Mouse (Mus musculus) MEL (cell line): ENCODE data around the gene Lime1. TPM values are rescaled to one million over a fixed set of nuclear protein-coding genes. Genes with fewer than 3 reads are reported as not detected.

Source experiments
- DNase-seq: peaks from one replicate; pipeline ENCODE4 v3.0.0; 2011; ENCODE audit warnings: low read depth, low spot score
- H3K27ac ChIP-seq: 2 replicates; pipeline ENCODE4 v1.5.1; 2012; ENCODE audit warnings: low read depth, mild to moderate bottlenecking, control low read depth, low read length, moderate library complexity; ENCODE audit not compliant: control insufficient read depth
- H3K27me3 ChIP-seq, 2 experiments: fragments of 150-350 bp in 1 of 2; sonication (generic) in 1 of 2; 2 replicates each; pipeline ENCODE4 v1.6.1; 2012; ENCODE audit warnings: low read length in 2 of 2, mild to moderate bottlenecking in 2 of 2, improper control_type of control experiment in 1 of 2, moderate library complexity in 1 of 2; ENCODE audit not compliant: insufficient read depth in 2 of 2, control insufficient read depth in 1 of 2
- H3K36me3 ChIP-seq, 2 experiments: 2 replicates each; pipeline ENCODE4 v1.6.1; 2012 to 2014; ENCODE audit warnings: low read length in 2 of 2, improper control_type of control experiment in 1 of 2, inconsistent platforms in 1 of 2, mild to moderate bottlenecking in 1 of 2; ENCODE audit not compliant: insufficient read depth in 2 of 2, control insufficient read depth in 1 of 2
- H3K4me1 ChIP-seq, 2 experiments: fragments of 150-350 bp in 1 of 2; sonication (generic) in 1 of 2; 2 replicates each; pipeline ENCODE4 v1.6.1; 2012; ENCODE audit warnings: low read length in 2 of 2, improper control_type of control experiment in 1 of 2, mild to moderate bottlenecking in 1 of 2; ENCODE audit not compliant: insufficient read depth in 2 of 2, control insufficient read depth in 1 of 2
- H3K4me3 ChIP-seq, 2 experiments: fragments of 150-350 bp in 1 of 2; sonication (generic) in 1 of 2; 2 replicates each; pipeline ENCODE4 v1.5.1; 2012; ENCODE audit warnings: low read depth in 2 of 2, low read length in 2 of 2, mild to moderate bottlenecking in 2 of 2, moderate library complexity in 2 of 2, control low read depth in 1 of 2, improper control_type of control experiment in 1 of 2; ENCODE audit not compliant: control insufficient read depth in 1 of 2, insufficient read depth in 1 of 2
- H3K79me2 ChIP-seq: 2 replicates; pipeline ENCODE4 v1.6.1; 2012; ENCODE audit warnings: mild to moderate bottlenecking, low read length, moderate library complexity; ENCODE audit not compliant: control insufficient read depth, poor library complexity, insufficient read depth
- H3K9ac ChIP-seq: 2 replicates; pipeline ENCODE4 v1.6.1; 2012; ENCODE audit warnings: low read depth, mild to moderate bottlenecking, control low read depth, low read length, moderate library complexity; ENCODE audit not compliant: control insufficient read depth, poor library complexity, severe bottlenecking
- H3K9me3 ChIP-seq: fragments of 150-350 bp; sonication (generic); replicated peaks from 2 replicates; pipeline ENCODE4 v1.6.1; 2012; ENCODE audit warnings: mild to moderate bottlenecking, low read length, improper control_type of control experiment, moderate library complexity; ENCODE audit not compliant: insufficient read depth
- CHD1 ChIP-seq: IDR thresholded peaks from 2 replicates; pipeline ENCODE4 v1.6.1; 2012; ENCODE audit warnings: low read depth, mild to moderate bottlenecking, inconsistent platforms, low read length, improper control_type of control experiment
- CHD2 ChIP-seq: IDR thresholded peaks from 2 replicates; pipeline ENCODE4 v1.6.1; 2011; ENCODE audit warnings: low read length, improper control_type of control experiment
- CTCF ChIP-seq, 3 experiments: IDR thresholded peaks in 2 of 3; conservative IDR thresholded peaks in 1 of 3; 2 replicates each; pipeline ENCODE4 v1.5.1; 2011 to 2012; ENCODE audit warnings: low read length in 3 of 3, low read depth in 2 of 3, mild to moderate bottlenecking in 2 of 3, improper control_type of control experiment in 1 of 3, inconsistent platforms in 1 of 3, mixed read lengths in 1 of 3, moderate library complexity in 1 of 3; ENCODE audit not compliant: control insufficient read depth in 1 of 3, insufficient read depth in 1 of 3, poor library complexity in 1 of 3, severe bottlenecking in 1 of 3
- E2F4 ChIP-seq: IDR thresholded peaks from 2 replicates; pipeline ENCODE4 v1.6.1; 2011; ENCODE audit warnings: low read depth, low read length, improper control_type of control experiment, borderline replicate concordance
- ELF1 ChIP-seq: IDR thresholded peaks from 2 replicates; pipeline ENCODE4 v1.6.1; 2014; ENCODE audit warnings: low read depth, mild to moderate bottlenecking, inconsistent platforms, low read length, improper control_type of control experiment, moderate library complexity
- EP300 ChIP-seq, 2 experiments: IDR thresholded peaks; 2 replicates each; pipeline ENCODE4 v1.6.1; 2011; ENCODE audit warnings: improper control_type of control experiment in 2 of 2, low read length in 2 of 2, low read depth in 1 of 2, mild to moderate bottlenecking in 1 of 2
- GATA1 ChIP-seq: IDR thresholded peaks from 2 replicates; pipeline ENCODE4 v1.6.1; 2011; ENCODE audit warnings: low read depth, low read length, improper control_type of control experiment
- JUND ChIP-seq: IDR thresholded peaks from 2 replicates; pipeline ENCODE4 v1.6.1; 2011; ENCODE audit warnings: low read depth, mild to moderate bottlenecking, improper control_type of control experiment, low read length
- KAT2A ChIP-seq: conservative IDR thresholded peaks from 2 replicates; pipeline ENCODE4 v1.6.1; 2012; ENCODE audit warnings: low read depth, low read length, improper control_type of control experiment, inconsistent platforms
- MAFK ChIP-seq: IDR thresholded peaks from 2 replicates; pipeline ENCODE4 v1.6.1; 2011; ENCODE audit warnings: low read depth, mild to moderate bottlenecking, low read length, improper control_type of control experiment, borderline replicate concordance
- MYB ChIP-seq: IDR thresholded peaks from 2 replicates; pipeline ENCODE4 v1.6.1; 2011; ENCODE audit warnings: mild to moderate bottlenecking, low read depth, low read length, improper control_type of control experiment
- MYC ChIP-seq: IDR thresholded peaks from 2 replicates; pipeline ENCODE4 v1.6.1; 2011; ENCODE audit warnings: low read depth, mild to moderate bottlenecking, low read length, improper control_type of control experiment, moderate library complexity
- NELFE ChIP-seq: IDR thresholded peaks from 2 replicates; pipeline ENCODE4 v1.6.1; 2011; ENCODE audit warnings: low read depth, low read length, improper control_type of control experiment
- NRF1 ChIP-seq: IDR thresholded peaks from 2 replicates; pipeline ENCODE4 v1.6.1; 2014; ENCODE audit warnings: low read depth, mild to moderate bottlenecking, inconsistent platforms, low read length, improper control_type of control experiment, moderate library complexity; ENCODE audit not compliant: poor library complexity, insufficient read depth, severe bottlenecking
- POLR2AphosphoS2 ChIP-seq: IDR thresholded peaks from 2 replicates; pipeline ENCODE4 v1.6.1; 2011; ENCODE audit warnings: low read length, improper control_type of control experiment
- RCOR1 ChIP-seq: IDR thresholded peaks from 2 replicates; pipeline ENCODE4 v1.6.1; 2012; ENCODE audit warnings: low read depth, mild to moderate bottlenecking, inconsistent platforms, low read length, improper control_type of control experiment
- SIN3A ChIP-seq: IDR thresholded peaks from 2 replicates; pipeline ENCODE4 v1.6.1; 2012; ENCODE audit warnings: low read length, improper control_type of control experiment, inconsistent platforms
- SMC3 ChIP-seq: IDR thresholded peaks from 2 replicates; pipeline ENCODE4 v1.6.1; 2011; ENCODE audit warnings: low read depth, low read length, improper control_type of control experiment
- TBP ChIP-seq: IDR thresholded peaks from 2 replicates; pipeline ENCODE4 v1.8.0; 2011; ENCODE audit warnings: low read depth, low read length, improper control_type of control experiment
- UBTF ChIP-seq: IDR thresholded peaks from 2 replicates; pipeline ENCODE4 v1.6.1; 2012; ENCODE audit warnings: low read depth, mild to moderate bottlenecking, inconsistent platforms, low read length, improper control_type of control experiment, moderate library complexity, borderline replicate concordance; ENCODE audit not compliant: insufficient read depth
- ZKSCAN1 ChIP-seq: IDR thresholded peaks from 2 replicates; pipeline ENCODE4 v1.6.1; 2012; ENCODE audit warnings: low read depth, mild to moderate bottlenecking, inconsistent platforms, low read length, improper control_type of control experiment, moderate library complexity
- ZMIZ1 ChIP-seq: IDR thresholded peaks from 2 replicates; pipeline ENCODE4 v1.6.1; 2012; ENCODE audit warnings: low read depth, mild to moderate bottlenecking, inconsistent platforms, low read length, improper control_type of control experiment, moderate library complexity
- ZNF384 ChIP-seq: IDR thresholded peaks from 2 replicates; pipeline ENCODE4 v1.6.1; 2012; ENCODE audit warnings: low read depth, mild to moderate bottlenecking, inconsistent platforms, low read length, improper control_type of control experiment
- polyA plus RNA-seq, 2 experiments: library from polyadenylated mRNA; stranded (reverse) in 1 of 2; unstranded in 1 of 2; fragments of >175 nt in 1 of 2; fragments of >200 nt in 1 of 2; gene quantifications; 2 replicates each; pipeline versions ENCODE4 v1.2.1 to v1.2.4; 2012; ENCODE audit warnings: low replicate concordance in 2 of 2, low read depth in 1 of 2; ENCODE audit not compliant: insufficient read length in 2 of 2, insufficient read depth in 1 of 2, missing spikeins in 1 of 2
- total RNA-seq: library from RNA; depleted of rRNA; stranded (reverse); fragments of 300-350 nt; gene quantifications from 2 replicates; pipeline ENCODE4 v1.2.3, GENCODE M21; 2012

The Lime1 gene
- total and polyA plus RNA-seq, 3 experiments, result 18.7 to 27.4 TPM; not detected in 1

DNA sequence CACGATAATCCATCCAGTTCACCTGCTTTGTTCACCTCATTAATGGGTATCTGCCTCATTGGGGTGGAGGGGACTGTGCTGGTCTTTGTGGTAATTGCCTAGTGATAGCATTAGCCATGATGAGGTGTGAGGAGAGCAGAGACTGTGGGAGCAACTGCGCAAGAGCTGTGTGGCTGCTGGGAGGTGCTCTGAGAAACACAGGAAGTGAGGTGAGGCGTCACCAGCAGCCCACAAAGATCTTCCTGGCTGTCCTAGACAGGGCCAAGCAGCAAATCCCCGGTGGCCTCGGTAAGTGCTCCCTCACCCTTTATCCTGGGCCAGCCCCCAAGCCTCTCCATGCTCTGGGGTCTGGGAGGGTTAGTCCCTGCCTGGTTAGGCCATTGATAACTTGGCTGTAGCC is 1.2 kb downstream of the Lime1 start:
- no peak for DNase-seq
- no peak overlapping the region for H3K9ac ChIP-seq
- no peaks in the 10 kb centered on the region for H3K27me3 ChIP-seq
- H3K36me3 ChIP-seq, result peaks cover 2 to 9% of the 10 kb centered on the region in 2 experiments; a peak in 3 of 4 replicates
- no peak overlapping the region for H3K4me3 ChIP-seq
- TF ChIP-seq ZMIZ1 (no peak), RCOR1 (no peak), CHD2 (no peak), MAFK (no peak), MYB (no peak), E2F4 (no peak), NRF1 (no peak), NELFE (no peak), EP300 (IDR thresholded peaks at IDR 0.05; ENCODE audit: low read depth in 1 of 2, low read length in 2 of 2) (no peak), CHD1 (no peak), ZKSCAN1 (no peak), SIN3A (no peak), UBTF (no peak), KAT2A (no peak), JUND (no peak), GATA1 (no peak), ZNF384 (no peak), CTCF (IDR thresholded peaks at IDR 0.05 in 2 of 3, conservative IDR thresholded peaks at IDR 0.05 in 1 of 3; ENCODE audit: control insufficient read depth in 1 of 3, insufficient read depth in 1 of 3, low read depth in 2 of 3, low read length in 3 of 3, poor library complexity in 1 of 3, severe bottlenecking in 1 of 3) (no peak), TBP (no peak)
- no peak overlapping the region for H3K27ac ChIP-seq
- no peaks in the 10 kb centered on the region for H3K4me1 ChIP-seq
- H3K79me2 ChIP-seq, result peaks cover 6% of the 10 kb centered on the region
- H3K9me3 ChIP-seq, result no peaks in the 10 kb centered on the region

DNA sequence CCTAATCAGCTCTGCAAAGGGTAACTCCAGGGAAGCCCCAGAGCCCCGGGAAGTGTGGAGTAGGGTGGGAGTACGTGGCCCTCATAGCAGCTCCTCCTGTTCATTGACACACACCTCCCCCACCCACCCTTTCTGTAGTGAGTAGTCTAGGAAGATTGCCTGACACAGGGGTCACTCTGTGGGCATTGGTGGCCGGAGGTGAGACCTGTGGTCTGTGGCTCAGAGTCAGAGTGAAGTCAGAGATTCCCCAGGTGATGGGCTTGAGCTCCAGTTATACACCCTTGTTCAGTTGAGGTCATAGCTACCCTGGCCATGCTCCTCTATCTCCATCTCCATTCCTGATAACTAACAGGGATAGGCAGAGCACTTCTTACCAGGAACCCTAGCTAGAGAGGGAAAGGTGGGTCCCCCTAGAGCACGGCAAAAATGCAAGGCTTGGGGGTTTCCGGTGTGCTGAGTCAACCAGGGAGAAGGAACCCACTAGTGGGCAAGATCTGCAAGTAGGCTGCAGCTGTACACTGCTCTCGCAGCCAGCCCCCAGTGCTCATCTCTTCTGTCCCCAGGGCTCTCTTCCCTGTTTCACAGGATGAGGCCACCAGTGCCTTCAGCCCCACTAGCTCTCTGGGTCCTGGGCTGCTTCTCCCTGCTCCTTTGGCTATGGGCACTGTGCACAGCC is 1.9 kb downstream of the Lime1 start:
- Histone ChIP-seq H3K9me3 (no peaks in the 10 kb centered on the region), H3K36me3 (peaks cover under 1 to 9% of the 10 kb centered on the region in 2 experiments; a peak in 3 of 4 replicates), H3K9ac (no peak overlapping the region), H3K27me3 (no peaks in the 10 kb centered on the region), H3K27ac (no peak overlapping the region), H3K4me1 (no peaks in the 10 kb centered on the region), H3K79me2 (peaks cover 3% of the 10 kb centered on the region), H3K4me3 (no peak overlapping the region)
- DNase-seq, result no peak
- TF ChIP-seq MYB, result no peak
- no peak for TF ChIP-seq UBTF
- no peak for TF ChIP-seq ZKSCAN1
- no peak for TF ChIP-seq CTCF (IDR thresholded peaks at IDR 0.05 in 2 of 3, conservative IDR thresholded peaks at IDR 0.05 in 1 of 3; ENCODE audit: control insufficient read depth in 1 of 3, insufficient read depth in 1 of 3, low read depth in 2 of 3, low read length in 3 of 3, poor library complexity in 1 of 3, severe bottlenecking in 1 of 3)
- no peak for TF ChIP-seq SMC3
- TF ChIP-seq ELF1, result no peak
- no peak for TF ChIP-seq MYC
- TF ChIP-seq POLR2AphosphoS2, result no peak
- no peak for TF ChIP-seq ZNF384
- TF ChIP-seq, all 39 proteins: peak for 0
